Mouse (Mus musculus) telencephalon, adult 2 months (tissue): ENCODE results near the gene Grip1.

Experiments
- DNase-seq: peaks from one replicate; pipeline ENCODE4 v3.0.0-alpha.2; 2011; ENCODE audit warnings: low read depth, low spot score

The Grip1 gene

GRCm38 (mm10) chr10:119943906-119944305 is 490.3 kb downstream of the Grip1 start:
- no peak for DNase-seq

- DNase-seq: no peak
Measured at GRCm38 (mm10) chr10:119951460-119951859, 497.8 kb downstream of the Grip1 start.

- no peak for DNase-seq
Measured at GRCm38 (mm10) chr10:119957260-119957955, 503.8 kb downstream of the Grip1 start.

GRCm38 (mm10) chr10:119960915-119961314 is 507.3 kb downstream of the Grip1 start:
- DNase-seq: no peak

GRCm38 (mm10) chr10:119966321-119966720 is 512.7 kb downstream of the Grip1 start:
- no peak for DNase-seq

- DNase-seq: no peak
Measured at GRCm38 (mm10) chr10:119979396-119979795, 525.8 kb downstream of the Grip1 start.

- DNase-seq: no peak
Measured at GRCm38 (mm10) chr10:119980032-119980431, 526.4 kb downstream of the Grip1 start.

- DNase-seq: no peak
Measured at GRCm38 (mm10) chr10:119984299-119984698, 530.7 kb downstream of the Grip1 start.

GRCm38 (mm10) chr10:119998475-119998874 is 544.8 kb downstream of the Grip1 start:
- DNase-seq: no peak

- DNase-seq: no peak
Measured at GRCm38 (mm10) chr10:120002149-120002548, 548.5 kb downstream of the Grip1 start.

GRCm38 (mm10) chr10:120004096-120004495 is 550.5 kb downstream of the Grip1 start:
- DNase-seq: no peak

GRCm38 (mm10) chr10:120005581-120005980 is 552.0 kb downstream of the Grip1 start:
- no peak for DNase-seq

- DNase-seq: peak; percentile 31
Measured at GRCm38 (mm10) chr10:120012331-120012730, 558.7 kb downstream of the Grip1 start.

GRCm38 (mm10) chr10:120015117-120015516 is 561.5 kb downstream of the Grip1 start:
- no peak for DNase-seq

- no peak for DNase-seq
Measured at GRCm38 (mm10) chr10:120026437-120026836, 572.8 kb downstream of the Grip1 start.

GRCm38 (mm10) chr10:120030901-120031300 is 577.3 kb downstream of the Grip1 start:
- DNase-seq: no peak

- no peak for DNase-seq
Measured at GRCm38 (mm10) chr10:120031316-120031715, 577.7 kb downstream of the Grip1 start.

GRCm38 (mm10) chr10:120033866-120034265 is 580.2 kb downstream of the Grip1 start:
- no peak for DNase-seq

GRCm38 (mm10) chr10:120035211-120035733 is 581.6 kb downstream of the Grip1 start:
- no peak for DNase-seq

- DNase-seq: no peak
Measured at GRCm38 (mm10) chr10:120035824-120036223, 582.2 kb downstream of the Grip1 start.

- peak; percentile 86 for DNase-seq
Measured at GRCm38 (mm10) chr10:120038194-120038593, 584.6 kb downstream of the Grip1 start.

- no peak for DNase-seq
Measured at GRCm38 (mm10) chr10:120044237-120044636, 590.6 kb downstream of the Grip1 start.

- DNase-seq: no peak
Measured at GRCm38 (mm10) chr10:120044714-120045234, 591.1 kb downstream of the Grip1 start.
